Mouse (Mus musculus): ENCODE data around the gene Cox7a2.

Gene Cox7a2

DNA sequence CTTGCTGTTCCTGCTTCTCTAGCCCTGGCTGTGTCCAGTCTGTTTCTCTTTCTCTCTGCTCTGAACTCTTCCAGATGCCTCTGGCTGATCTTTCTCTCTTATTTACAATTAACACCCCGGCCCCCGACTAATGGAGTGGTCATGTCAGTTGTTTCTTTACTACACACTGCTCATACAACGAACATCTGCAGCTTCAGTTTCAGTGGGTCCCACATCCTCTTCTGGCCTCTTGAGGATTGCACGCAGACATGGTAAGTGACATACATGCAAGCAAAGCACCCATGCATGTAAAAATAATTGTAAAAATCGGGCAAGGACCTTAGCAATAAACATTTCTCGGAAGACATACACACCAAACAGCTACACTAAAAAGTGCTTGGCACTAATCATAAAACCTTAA is 24.1 kb downstream of the Cox7a2 start:
- no peak for DNase-seq (ENCODE audit: low read depth, low spot score)

DNA sequence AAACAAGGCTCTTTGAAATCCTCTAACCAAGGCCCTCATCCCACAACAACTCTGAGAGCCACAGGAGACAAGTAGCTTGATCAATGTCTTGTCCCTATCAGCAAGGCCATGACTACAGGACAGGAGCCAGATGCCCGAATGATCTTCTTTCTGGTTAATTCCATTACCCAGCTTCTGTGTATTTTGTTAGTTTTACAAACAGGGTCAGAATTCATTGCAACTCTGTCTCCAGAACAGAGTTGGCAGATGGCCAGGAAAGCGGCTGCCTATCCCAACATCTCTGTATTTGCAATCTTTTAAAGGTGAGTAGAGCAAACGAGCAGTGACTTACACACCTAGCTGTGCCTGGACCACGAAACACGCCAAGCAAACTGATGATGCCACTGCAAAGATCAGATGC is 29.4 kb downstream of the Cox7a2 start:
- DNase-seq (ENCODE audit: low read depth, low spot score), result no peak

- no peak for DNase-seq (ENCODE audit: low read depth, low spot score)
These were observed 36.6 kb downstream of the Cox7a2 start for GRCm38 (mm10) chr9:79723090-79723489.

DNA sequence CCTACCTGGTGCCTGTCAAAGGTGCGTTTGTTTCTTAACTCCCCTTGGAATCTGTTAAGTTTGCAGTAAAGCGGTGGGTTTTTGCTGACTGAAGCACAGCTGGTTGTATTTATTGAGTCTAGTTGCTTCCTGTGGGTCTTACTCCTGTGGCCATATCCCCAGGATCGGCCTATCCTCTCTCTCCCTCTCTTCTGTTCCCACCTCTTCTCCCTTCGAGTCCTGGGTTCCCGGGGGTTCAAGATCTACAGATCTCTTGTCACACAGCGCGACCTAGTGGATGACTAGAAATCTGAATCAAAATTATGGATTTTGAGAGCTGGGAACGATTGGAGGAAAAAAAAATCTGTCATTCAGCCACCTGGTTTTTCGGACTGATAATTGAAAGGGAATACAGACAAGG is 38.6 kb downstream of the Cox7a2 start:
- DNase-seq (ENCODE audit: low read depth, low spot score), result no peak

DNA sequence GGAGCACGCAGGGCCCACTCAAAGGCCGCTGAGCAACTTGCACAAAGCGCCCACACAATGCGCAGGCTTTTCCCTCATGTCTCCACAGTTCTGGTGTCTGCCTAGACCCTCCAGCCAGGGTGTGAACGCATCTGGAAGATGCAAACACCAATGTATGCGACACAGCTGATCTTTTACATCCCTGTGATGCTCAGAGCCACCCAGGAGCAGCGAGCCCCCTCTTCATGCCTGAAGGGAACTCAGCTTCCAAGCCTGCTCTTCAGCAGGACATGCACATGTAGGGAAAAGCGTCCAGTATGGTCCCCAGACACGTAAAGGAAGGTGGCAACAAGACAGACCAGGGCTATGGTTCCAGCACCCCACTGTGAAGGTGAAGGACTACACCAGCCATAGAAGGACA is 39.5 kb downstream of the Cox7a2 start:
- DNase-seq (ENCODE audit: low read depth, low spot score), result no peak

DNA sequence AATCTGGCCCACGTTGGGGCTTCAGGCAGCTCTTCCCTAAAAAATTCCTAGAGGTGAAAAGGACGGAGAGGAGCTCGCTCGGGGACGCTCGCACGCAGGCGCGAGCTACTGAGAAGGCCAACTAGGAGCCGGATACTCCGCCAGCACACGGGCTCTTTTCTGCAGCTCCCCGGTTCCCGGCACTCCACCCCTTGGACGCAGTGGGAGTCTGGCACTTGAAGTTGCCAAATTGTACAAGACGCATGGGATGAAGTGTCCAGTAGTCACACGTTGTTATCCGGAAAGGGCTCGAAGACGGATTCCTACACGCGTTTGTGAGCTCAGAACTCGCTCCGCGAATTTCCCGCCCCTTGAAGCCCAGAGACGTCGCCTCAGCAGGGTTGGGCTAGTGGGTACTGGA is 40.2 kb downstream of the Cox7a2 start:
- DNase-seq (ENCODE audit: low read depth, low spot score), result peak; percentile 39

GRCm38 (mm10) chr9:79718481-79719370 is 41.0 kb downstream of the Cox7a2 start, which contains the start of gene Col12a1:
TSS of gene Col12a1 (minus strand) at chr9:79718831.
- DNase-seq (ENCODE audit: low read depth, low spot score), result peak; percentile 68

GRCm38 (mm10) chr9:79717836-79718475 is 41.7 kb downstream of the Cox7a2 start:
- no peak for DNase-seq (ENCODE audit: low read depth, low spot score)

GRCm38 (mm10) chr9:79716909-79717835 is 42.5 kb downstream of the Cox7a2 start:
- no peak for DNase-seq (ENCODE audit: low read depth, low spot score)

DNA sequence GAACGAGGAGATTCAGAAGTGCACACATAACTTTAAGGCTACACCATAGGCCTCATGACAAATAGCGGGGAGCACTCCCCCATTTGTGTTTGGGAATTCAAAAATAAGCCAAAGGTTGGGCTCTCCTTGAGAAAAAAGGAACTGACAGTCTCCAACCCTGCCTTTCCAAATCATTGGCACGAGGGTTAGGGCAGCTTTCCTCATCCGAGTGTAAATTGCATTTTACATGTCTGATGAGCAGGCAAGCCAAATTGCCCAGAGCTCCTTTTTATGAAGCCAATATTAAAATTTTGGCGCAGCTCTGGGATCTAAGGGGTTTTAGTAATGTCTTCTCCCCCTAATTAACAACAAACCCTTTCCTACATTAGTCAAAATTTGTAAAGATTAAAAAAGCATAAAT is 43.2 kb downstream of the Cox7a2 start:
- no peak for DNase-seq (ENCODE audit: low read depth, low spot score)

DNA sequence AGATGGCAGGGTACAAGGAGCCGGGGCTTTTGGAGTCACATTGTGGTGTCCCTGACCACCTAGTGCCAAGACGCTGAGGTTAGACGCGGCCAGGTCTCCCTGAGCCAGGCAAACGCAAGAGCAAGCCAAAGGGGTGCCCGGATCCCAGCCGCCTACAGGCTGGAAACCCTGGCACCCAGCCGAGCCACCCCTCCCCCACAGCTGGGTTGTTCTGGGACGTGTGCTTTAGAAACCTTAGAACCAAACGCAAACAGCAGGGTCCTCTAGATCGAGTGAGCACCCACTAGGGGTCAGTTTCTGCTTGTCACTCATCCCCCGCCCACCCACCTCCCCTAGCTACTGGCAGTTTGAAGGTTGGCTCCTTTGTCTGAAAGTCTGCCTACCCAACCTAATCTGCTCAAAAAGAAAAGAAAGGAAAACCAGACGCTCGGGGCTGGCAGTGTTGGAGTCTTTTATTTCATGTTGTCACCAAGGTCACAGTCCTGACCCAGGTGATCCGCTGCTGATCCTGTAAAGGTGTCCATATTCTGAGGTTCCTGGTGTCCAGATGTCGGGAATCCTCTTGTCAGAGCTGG is 45.1 kb downstream of the Cox7a2 start:
- DNase-seq (ENCODE audit: low read depth, low spot score), result no peak

All from skeletal muscle tissue, adult 2 months (tissue).